Mouse (Mus musculus) liver, embryonic 14.5 days (tissue): ENCODE measurements around the gene Ninj2.

Experiments used
- CTCF ChIP-seq: IDR thresholded peaks from 2 replicates; pipeline ENCODE4 v1.5.1; 2016; ENCODE audit warnings: antibody characterized with exemption, low read depth, control low read depth
- EP300 ChIP-seq: IDR thresholded peaks from 2 replicates; pipeline ENCODE4 v1.6.1; 2016; ENCODE audit warnings: antibody characterized with exemption, low read depth

GRCm38 (mm10) chr6:120127321-120127720, 34.2 kb downstream of the Ninj2 start:
- TF ChIP-seq EP300 (no peak), CTCF (no peak)
